Mouse (Mus musculus) bone marrow, adult 2 months (tissue): ENCODE results near the gene Cd34.

ENCODE experiments used
- CTCF ChIP-seq: fragments of 200-500 bp; IDR thresholded peaks from 2 replicates; pipeline ENCODE4 v1.5.1; 2011; ENCODE audit warnings: low read length, control low read depth; ENCODE audit not compliant: control insufficient read depth, insufficient read depth
- POLR2A ChIP-seq: fragments of 200-500 bp; IDR thresholded peaks from 2 replicates; pipeline ENCODE4 v1.6.1; 2011; ENCODE audit warnings: low read depth, mild to moderate bottlenecking, control low read depth, low read length, borderline replicate concordance; ENCODE audit not compliant: control insufficient read depth

GRCm38 (mm10) chr1:194954694-194955093 lies 16.1 kb downstream of the Cd34 start:
- TF ChIP-seq CTCF (no peak), POLR2A (no peak)
